Mouse (Mus musculus) heart, postnatal 0 days (tissue): ENCODE results near the gene Ssmem1.

Experiments used
- CTCF ChIP-seq: IDR thresholded peaks from 2 replicates; pipeline ENCODE4 v1.5.1; 2016; ENCODE audit warnings: antibody characterized with exemption, control low read depth, low read depth
- EP300 ChIP-seq: IDR thresholded peaks from 2 replicates; pipeline ENCODE4 v1.6.1; 2016; ENCODE audit warnings: antibody characterized with exemption, low read depth

- TF ChIP-seq CTCF (no peak), EP300 (no peak)
These were observed 46.4 kb downstream of the Ssmem1 start for GRCm38 (mm10) chr6:30556080-30556479.
